Mouse (Mus musculus): ENCODE results near the gene Ppp1r21. TPM values are rescaled to one million over a fixed set of nuclear protein-coding genes. Genes with fewer than 3 reads are reported as not detected.

Gene Ppp1r21
- total and polyA plus RNA-seq, 3 experiments, result 21.5 to 30.4 (median 27.7) TPM

- no peak for DNase-seq (ENCODE audit: extremely low read depth)
- H3K27ac ChIP-seq (ENCODE audit: insufficient read depth, low read depth), result no peak overlapping the region
- no peak overlapping the region for H3K4me3 ChIP-seq (replicated peaks in 1 of 3; ENCODE audit: low read depth in 2 of 3, low read length in 2 of 3, poor library complexity in 1 of 3)
- dilution Hi-C loops (cut with MboI; ENCODE audit: extremely low pct_ligation_motif_present, extremely low pct_unique_long_range_greater_than_20kb, low sequenced_read_pairs) (no loop called here), in situ Hi-C loops (cut with MboI; ENCODE audit: low pct_ligation_motif_present, low pct_unique_long_range_greater_than_20kb, low sequenced_read_pairs) (loop anchor here (10.0 to 25.0 kb wide), 2 partner anchors 112 to 374 kb away; no protein-coding TSS in a partner anchor)
- no peak overlapping the region for H3K4me2 ChIP-seq (ENCODE audit: insufficient read depth, low read depth, poor library complexity, severe bottlenecking)
- peaks cover 0 to 23% of the 10 kb centered on the region in 2 experiments for H3K36me3 ChIP-seq (replicated peaks in 1 of 2; ENCODE audit: control insufficient read depth in 1 of 2, insufficient read depth in 1 of 2, low read length in 1 of 2)
- no peak overlapping the region for H3K9ac ChIP-seq (ENCODE audit: insufficient read depth, low read depth)
- H3K9me3 ChIP-seq (replicated peaks; ENCODE audit: low read length), result no peaks in the 10 kb centered on the region
- H3K4me1 ChIP-seq (ENCODE audit: control insufficient read depth in 1 of 2, insufficient read depth in 2 of 2), result peaks cover 0 to 4% of the 10 kb centered on the region in 2 experiments; a peak in 2 of 4 replicates
- TF ChIP-seq MAFK (IDR thresholded peaks at IDR 0.05; ENCODE audit: insufficient replicate concordance, low read length) (no peak), SIN3A (IDR thresholded peaks at IDR 0.05; ENCODE audit: low read length) (no peak), TCF12 (IDR thresholded peaks at IDR 0.05; ENCODE audit: low read depth, low read length) (no peak), CHD1 (IDR thresholded peaks at IDR 0.05; ENCODE audit: low read depth, low read length) (no peak), BHLHE40 (IDR thresholded peaks at IDR 0.05; ENCODE audit: low read depth, low read length) (no peak), POLR2AphosphoS2 (IDR thresholded peaks at IDR 0.05; ENCODE audit: low read depth, low read length) (no peak), MAX (IDR thresholded peaks at IDR 0.05; ENCODE audit: low read length) (no peak), NRF1 (IDR thresholded peaks at IDR 0.05; ENCODE audit: low read depth, low read length) (no peak), EP300 (IDR thresholded peaks at IDR 0.05; ENCODE audit: low read length) (no peak), KAT2A (IDR thresholded peaks at IDR 0.05; ENCODE audit: insufficient replicate concordance, low read length) (no peak), USF2 (conservative IDR thresholded peaks at IDR 0.05; ENCODE audit: low read depth, low read length) (no peak), CTCF (conservative IDR thresholded peaks at IDR 0.05 in 1 of 2, IDR thresholded peaks at IDR 0.05 in 1 of 2; ENCODE audit: low read depth in 2 of 2, low read length in 2 of 2) (no peak)
- no peaks in the 10 kb centered on the region for H3K79me2 ChIP-seq (replicated peaks; ENCODE audit: control insufficient read depth, extremely low read depth, insufficient read depth, poor library complexity, severe bottlenecking)
- no peaks in the 10 kb centered on the region for H3K27me3 ChIP-seq (replicated peaks)
These were observed 106.7 kb downstream of the Ppp1r21 start for GRCm38 (mm10) chr17:88636587-88636986.

Other genes with a start within 250 kb of the Ppp1r21 start
- gene Foxn2, start 89.4 kb upstream of the Ppp1r21 start, total RNA-seq (2012; rRNA removed), result 13.2 and 16.2 TPM in 2 replicates
- 24.6 and 27.9 TPM in 2 replicates for gene Foxn2, start 89.4 kb upstream of the Ppp1r21 start, total RNA-seq (2014; rRNA removed)
- gene Foxn2, start 89.4 kb upstream of the Ppp1r21 start, polyA plus RNA-seq (2012; ENCODE audit: insufficient read length, low read depth), result 16.0 and 17.2 TPM in 2 replicates
- 0.98 and 1.0 TPM in 2 replicates for gene Ston1, start 67.6 kb downstream of the Ppp1r21 start, total RNA-seq (2012; rRNA removed)
- 0.31 and 1.1 TPM in 2 replicates for gene Ston1, start 67.6 kb downstream of the Ppp1r21 start, total RNA-seq (2014; rRNA removed)
- gene Ston1, start 67.6 kb downstream of the Ppp1r21 start, polyA plus RNA-seq (2012; ENCODE audit: insufficient read length, low read depth), result 3.9 and 6.0 TPM in 2 replicates
- 0.08 TPM in 2 replicates for gene Gtf2a1l, start 138.5 kb downstream of the Ppp1r21 start, total RNA-seq (2012; rRNA removed)
- not detected in 2 replicates for gene Gtf2a1l, start 138.5 kb downstream of the Ppp1r21 start, total RNA-seq (2014; rRNA removed)
- gene Gtf2a1l, start 138.5 kb downstream of the Ppp1r21 start, polyA plus RNA-seq (2012; ENCODE audit: insufficient read length, low read depth), result not detected in 2 replicates

Measured in CH12.LX (cell line).